Mouse (Mus musculus) liver, adult (tissue): ENCODE data around the gene Apbb1ip.

Experiments
- GATA4 ChIP-seq: IDR thresholded peaks from 2 replicates; pipeline ENCODE4 v1.6.1; 2014; ENCODE audit warnings: mild to moderate bottlenecking, low read length; ENCODE audit not compliant: insufficient replicate concordance

The Apbb1ip gene

GRCm38 (mm10) chr2:22788658-22789057 lies 14.8 kb downstream of the Apbb1ip start:
- no peak for TF ChIP-seq GATA4

GRCm38 (mm10) chr2:22789576-22789975 lies 15.7 kb downstream of the Apbb1ip start:
- TF ChIP-seq GATA4, result no peak

GRCm38 (mm10) chr2:22790435-22790834 lies 16.5 kb downstream of the Apbb1ip start:
- no peak for TF ChIP-seq GATA4

- no peak for TF ChIP-seq GATA4
Observed at GRCm38 (mm10) chr2:22795087-22795486, 21.2 kb downstream of the Apbb1ip start.

DNA sequence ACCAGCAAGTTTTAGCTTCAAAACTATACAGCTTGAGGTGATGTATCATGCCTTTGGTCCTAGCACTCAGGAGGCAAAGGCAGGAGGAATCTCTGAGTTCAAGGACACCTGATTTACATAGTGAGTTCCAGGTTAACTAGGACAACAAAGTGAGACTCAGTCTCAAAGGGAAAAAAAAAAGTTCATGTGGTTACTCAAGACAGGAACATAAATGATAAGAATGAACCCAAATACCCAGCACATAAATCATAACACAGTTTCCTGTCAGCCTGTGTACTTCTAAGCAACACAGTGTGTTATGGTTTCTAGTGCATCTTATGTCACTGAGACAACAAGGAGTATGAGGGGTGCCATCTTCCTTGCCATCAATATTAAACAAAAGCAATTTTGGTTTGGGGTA lies 22.6 kb downstream of the Apbb1ip start:
- no peak for TF ChIP-seq GATA4

GRCm38 (mm10) chr2:22799430-22800041 lies 25.6 kb downstream of the Apbb1ip start:
- no peak for TF ChIP-seq GATA4

GRCm38 (mm10) chr2:22805589-22805988 lies 31.7 kb downstream of the Apbb1ip start:
- no peak for TF ChIP-seq GATA4

- TF ChIP-seq GATA4, result no peak
Observed at GRCm38 (mm10) chr2:22806576-22806975, 32.7 kb downstream of the Apbb1ip start.

GRCm38 (mm10) chr2:22807312-22807711 lies 33.4 kb downstream of the Apbb1ip start:
- no peak for TF ChIP-seq GATA4

DNA sequence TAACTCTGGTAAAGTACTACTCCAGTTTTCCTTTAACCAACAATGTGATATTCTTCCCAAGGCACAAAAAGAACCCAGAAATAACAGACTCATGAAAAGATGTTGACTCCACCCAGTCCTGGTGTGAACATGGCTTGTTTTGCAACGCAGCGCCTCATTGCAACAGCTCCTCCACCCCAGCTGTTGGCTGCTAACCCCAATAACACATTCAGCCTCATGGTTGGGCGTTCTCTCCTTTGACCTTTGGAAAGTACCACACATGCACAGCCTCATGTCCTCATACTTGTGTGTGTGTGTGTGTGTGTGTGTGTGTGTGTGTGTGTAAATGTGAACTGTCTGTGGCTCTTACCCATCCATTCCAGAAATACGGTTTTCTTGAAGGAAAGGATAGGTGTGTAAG lies 37.0 kb downstream of the Apbb1ip start:
- TF ChIP-seq GATA4, result no peak

GRCm38 (mm10) chr2:22811466-22811865 lies 37.6 kb downstream of the Apbb1ip start:
- no peak for TF ChIP-seq GATA4

DNA sequence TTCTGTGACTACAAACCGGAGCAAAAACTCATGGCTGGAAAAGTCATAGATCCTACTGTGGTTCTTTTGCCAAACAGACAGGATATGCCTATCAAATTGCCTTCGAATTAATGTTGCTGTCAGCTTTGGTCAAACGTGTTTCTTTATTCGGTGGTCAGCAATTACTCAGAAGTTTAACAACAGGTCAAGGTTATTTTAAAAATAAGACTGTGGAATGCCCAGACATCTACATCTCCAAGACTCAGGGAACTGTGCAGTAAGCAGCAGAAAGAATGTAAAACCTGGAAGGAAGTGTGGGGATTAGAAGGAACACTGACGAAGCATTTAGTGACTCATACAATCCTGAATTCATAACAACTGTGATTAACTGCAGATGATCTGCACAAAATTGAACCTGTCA lies 40.0 kb downstream of the Apbb1ip start:
- TF ChIP-seq GATA4, result no peak

DNA sequence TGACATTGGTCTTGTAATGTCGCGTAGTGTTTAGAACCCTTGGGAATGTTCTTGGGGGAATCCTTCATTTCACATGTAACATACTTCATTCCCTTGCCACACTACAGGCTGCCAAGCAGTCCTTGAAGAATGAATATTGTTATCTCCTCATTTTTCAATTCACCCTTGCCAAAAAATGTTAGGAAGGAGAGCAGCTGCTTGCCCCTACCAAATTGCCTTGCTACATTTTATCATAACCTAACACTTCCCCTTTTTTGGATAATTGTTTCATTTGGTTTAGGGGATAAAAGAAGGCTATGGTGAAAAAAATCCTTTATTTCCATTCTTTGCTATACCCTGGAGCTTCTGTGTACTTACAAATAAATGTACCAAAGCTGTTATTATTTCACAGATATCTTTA lies 41.8 kb downstream of the Apbb1ip start:
- TF ChIP-seq GATA4, result no peak

- no peak for TF ChIP-seq GATA4
Observed at GRCm38 (mm10) chr2:22816231-22816630, 42.3 kb downstream of the Apbb1ip start.

GRCm38 (mm10) chr2:22822293-22822692 lies 48.4 kb downstream of the Apbb1ip start:
- no peak for TF ChIP-seq GATA4

- TF ChIP-seq GATA4, result no peak
Observed at GRCm38 (mm10) chr2:22845514-22845913, 71.6 kb downstream of the Apbb1ip start.

GRCm38 (mm10) chr2:22851900-22852299 lies 78.0 kb downstream of the Apbb1ip start:
- no peak for TF ChIP-seq GATA4

- TF ChIP-seq GATA4, result no peak
Observed at GRCm38 (mm10) chr2:22857501-22857900, 83.6 kb downstream of the Apbb1ip start.

DNA sequence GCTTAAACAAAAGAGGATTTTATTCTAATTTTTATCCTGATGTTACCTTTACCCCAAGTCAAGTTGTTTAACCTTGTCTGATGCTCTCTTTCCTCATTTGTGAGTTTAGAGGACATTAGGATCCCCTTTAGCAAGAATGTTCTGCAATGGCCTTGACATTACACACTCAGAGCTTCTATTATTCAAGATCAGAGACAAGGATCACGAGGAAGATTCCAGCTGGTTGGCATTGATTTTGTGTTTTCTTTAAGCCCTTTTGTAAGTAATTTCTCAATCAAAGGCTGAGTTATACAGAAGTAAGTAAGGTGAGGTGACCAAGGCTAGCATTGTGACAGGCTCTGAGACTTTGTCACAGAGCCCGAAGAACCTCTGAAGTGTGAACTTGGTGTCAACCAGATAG lies 88.3 kb downstream of the Apbb1ip start:
- no peak for TF ChIP-seq GATA4
